Mouse (Mus musculus) layer of hippocampus, adult 9-10 months (tissue): ENCODE measurements at regions not wholly inside any gene's neighbourhood (a gene's known extent, or its start where the extent isn't known, plus 50 kb on each side); places are given as distances from the start of the nearest gene placed in this dataset.

Experiments
- DNase-seq: peaks from one replicate; pipeline ENCODE4 v3.0.0; 2022; ENCODE audit warnings: low spot score

- no peak for DNase-seq
Observed at GRCm38 (mm10) chr15:93646820-93647219, 51.1 kb upstream of the Prickle1 start.

GRCm38 (mm10) chr15:93645950-93646349, 50.3 kb upstream of the Prickle1 start:
- DNase-seq: no peak
